ENCODE assay signal across 9 mouse cellular contexts in genomic region chr10:20125226-20125625, GRCm38 (mm10). TPM values are rescaled to one million over a fixed set of nuclear protein-coding genes. Genes with fewer than 3 reads are reported as not detected.
A peak's percentile ranks its signal among the peaks of the same experiment; 100 is the strongest.
DNase-seq lines count a peak whose midpoint lies in the region; ATAC-seq and TF ChIP-seq lines count a peak whose summit lies in the region.
"Had no signal": no experiment of that assay in that cellular context is flagged by ENCODE, and none has a peak within 500 bp of the region (broad histone marks: within the 10 kb centered on the region; RNA-seq: fewer than 3 reads in every experiment).

No protein-coding gene starts in this region.

- no peaks in the 10 kb centered on the region for H3K27me3 ChIP-seq in liver, embryonic 14.5 days (ENCODE audit: control insufficient read depth, insufficient read depth, low read length)
- H3K27me3 ChIP-seq in neural tube, embryonic 12.5 days (replicated peaks): no peaks in the 10 kb centered on the region

- no peak overlapping the region for H3K9ac ChIP-seq in liver, embryonic 14.5 days (replicated peaks)
- no peak overlapping the region for H3K9ac ChIP-seq in neural tube, embryonic 12.5 days

- peak; percentile 50 for DNase-seq in CD4-positive helper T cell, adult 2 months (ENCODE audit: low read depth, low spot score)
- peak; percentile 78 for DNase-seq in ZHBTc4 (ENCODE audit: low read depth, low spot score)
- peak; percentile 47 for DNase-seq in embryo, embryonic 11.5 days (ENCODE audit: low read depth, low spot score)
- DNase-seq in heart, postnatal 10 days: peak; percentile 58 to 79
- DNase-seq in kidney, postnatal 14 days: peak; percentile 70
- DNase-seq in liver, embryonic 14.5 days (ENCODE audit: low read depth in 3 of 3, low spot score in 3 of 3): no peak
- DNase-seq in thymus, postnatal 36 days: peak; percentile 38 to 47

- no peaks in the 10 kb centered on the region for H3K36me3 ChIP-seq in liver, embryonic 14.5 days (replicated peaks; ENCODE audit: control insufficient read depth, insufficient read depth, low read depth)
- H3K36me3 ChIP-seq in neural tube, embryonic 12.5 days: no peaks in the 10 kb centered on the region

- 0 out of 4 replicates have a peak, but pooled peaks cover 0 to 2% of the 10 kb centered on the region in 2 experiments for H3K4me1 ChIP-seq in liver, embryonic 14.5 days (replicated peaks; ENCODE audit: control insufficient read depth in 2 of 2, insufficient read depth in 2 of 2, low read length in 1 of 2)
- H3K4me1 ChIP-seq in neural tube, embryonic 12.5 days: no peaks in the 10 kb centered on the region

- H3K4me3 ChIP-seq in liver, embryonic 14.5 days (ENCODE audit: insufficient read depth in 1 of 2, low read depth in 2 of 2, low read length in 2 of 2): no peak overlapping the region
- H3K4me3 ChIP-seq in neural tube, embryonic 12.5 days: no peak overlapping the region
- H3K4me3 ChIP-seq: erythroblast, embryonic 14.5 days had no signal

- no peaks in the 10 kb centered on the region for H3K9me3 ChIP-seq in liver, embryonic 14.5 days (ENCODE audit: control insufficient read depth, low read length)
- H3K9me3 ChIP-seq in neural tube, embryonic 12.5 days: no peaks in the 10 kb centered on the region

- no peak overlapping the region for H3K27ac ChIP-seq in liver, embryonic 14.5 days
- H3K27ac ChIP-seq in neural tube, embryonic 12.5 days: no peak overlapping the region

- H3K4me2 ChIP-seq in liver, embryonic 14.5 days (ENCODE audit: low read depth): no peak overlapping the region
- H3K4me2 ChIP-seq in neural tube, embryonic 12.5 days (replicated peaks): no peak overlapping the region

- no peak for TF ChIP-seq EP300 in liver, embryonic 14.5 days (IDR thresholded peaks at IDR 0.05; ENCODE audit: low read depth)

- intact Hi-C loops in heart, postnatal 10 days (cut with DNase I): loop anchor here (1.0 to 10.0 kb wide), 4 partner anchors 52 to 410 kb away; partner anchors contain the start of genes Il20ra and Map3k5

- peak; percentile 85 for TF ChIP-seq CTCF in liver, embryonic 14.5 days (IDR thresholded peaks at IDR 0.05; ENCODE audit: low read depth)

- 42% methylated on average over 4 of the region's 4 CpGs for WGBS in liver, embryonic 14.5 days (ENCODE audit: insufficient replicate concordance)
- 51% methylated on average over 4 of the region's 4 CpGs for WGBS in neural tube, embryonic 12.5 days

- no peak for ATAC-seq in liver, embryonic 14.5 days (ENCODE audit: insufficient read depth)
- peak; percentile 67 for ATAC-seq in neural tube, embryonic 12.5 days (ENCODE audit: low FRiP score, low read depth)

RNA-seq across cellular contexts. Expression of gene Map7, which starts 23.0 kb away (rescaled TPM):
- 10 to 100 TPM; 13.6 to 15.8 TPM for total RNA-seq in heart, postnatal 10 days (2021)
- polyA plus RNA-seq in liver, embryonic 14.5 days (2012; rRNA removed): 2.1 and 2.2 TPM in 2 replicates
- 2.3 and 3.1 TPM in 2 replicates for polyA plus RNA-seq in liver, embryonic 14.5 days (2014; fragmentation: Nextera tagmentation; extraction: Ambion mirVana)
- polyA plus RNA-seq in neural tube, embryonic 12.5 days (2016; fragmentation: Nextera tagmentation; extraction: Ambion mirVana): 7.8 and 9.3 TPM in 2 replicates

Comparison
In these comparisons a context has a peak if more than half of its experiments do, and no peak if none do; other contexts are left out.
1. DNase-seq: peak in CD4-positive helper T cell, adult 2 months (single experiment), ZHBTc4 (single experiment), embryo, embryonic 11.5 days (single experiment), heart, postnatal 10 days (2 of 2), kidney, postnatal 14 days (single experiment) and thymus, postnatal 36 days (2 of 2); none in liver, embryonic 14.5 days (0 of 3).